Mouse (Mus musculus): ENCODE data around the gene Slc7a8.

DNA sequence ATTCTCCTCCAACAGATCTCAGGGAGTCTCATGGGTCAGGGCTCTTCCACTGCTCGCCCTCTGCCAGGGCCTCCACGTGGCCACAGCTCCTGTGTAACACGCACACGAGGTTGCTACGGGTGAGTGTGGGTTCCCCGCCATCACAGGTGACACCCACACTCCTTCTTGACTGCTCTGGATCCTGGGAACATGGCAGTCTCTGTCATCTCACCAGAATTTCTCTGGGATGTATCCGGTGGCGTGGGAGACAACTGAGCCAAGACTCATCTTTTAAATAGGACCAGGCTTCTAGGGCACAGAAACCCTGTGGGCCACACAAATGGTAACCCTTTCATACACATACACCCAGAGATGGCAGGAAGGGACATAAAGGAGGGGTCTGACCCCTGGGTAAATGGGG lies 49.5 kb downstream of the Slc7a8 start:
- TF ChIP-seq CTCF (conservative IDR thresholded peaks at IDR 0.05; ENCODE audit: insufficient read depth, insufficient read length, low read depth, low read length), result no peak
- no peak for TF ChIP-seq POLR2A (IDR thresholded peaks at IDR 0.05; ENCODE audit: low read depth, low read length)
